Mouse (Mus musculus) embryonic facial prominence, embryonic 15.5 days (tissue): ENCODE measurements around the gene Zfp850. TPM values are rescaled to one million over a fixed set of nuclear protein-coding genes. Genes with fewer than 3 reads are reported as not detected.
A peak's percentile ranks its signal among the peaks of the same experiment; 100 is the strongest.

Experiments used
- ATAC-seq: fragments of 200-750 bp; cut with Nextera tagmentation; 2 replicates; pipeline ENCODE4 v1.8.0; 2017; ENCODE audit warnings: low read depth, moderate TSS enrichment; ENCODE audit not compliant: insufficient number of reproducible peaks, low FRiP score, low TSS enrichment
- H3K27ac ChIP-seq: fragments of 300-500 bp; sonication (generic); replicated peaks from 2 replicates; pipeline ENCODE4 v1.5.1; 2015; ENCODE audit warnings: mild to moderate bottlenecking, inconsistent platforms
- H3K27me3 ChIP-seq: fragments of 300-500 bp; sonication (generic); 2 replicates; pipeline ENCODE4 v1.6.1; 2015; ENCODE audit warnings: inconsistent platforms
- H3K36me3 ChIP-seq: fragments of 300-500 bp; sonication (generic); 2 replicates; pipeline ENCODE4 v1.6.1; 2015; ENCODE audit warnings: mild to moderate bottlenecking, inconsistent platforms
- H3K4me1 ChIP-seq: fragments of 300-500 bp; sonication (generic); 2 replicates; pipeline ENCODE4 v1.6.1; 2015; ENCODE audit warnings: inconsistent platforms
- H3K4me2 ChIP-seq: fragments of 300-500 bp; sonication (generic); replicated peaks from 2 replicates; pipeline ENCODE4 v1.6.1; 2015; ENCODE audit warnings: mild to moderate bottlenecking, inconsistent platforms
- H3K4me3 ChIP-seq: fragments of 300-500 bp; sonication (generic); replicated peaks from 2 replicates; pipeline ENCODE4 v1.5.1; 2015; ENCODE audit warnings: mild to moderate bottlenecking, inconsistent platforms
- H3K9ac ChIP-seq: fragments of 300-500 bp; sonication (generic); 2 replicates; pipeline ENCODE4 v1.6.1; 2015; ENCODE audit warnings: inconsistent platforms
- H3K9me3 ChIP-seq: fragments of 300-500 bp; sonication (generic); replicated peaks from 2 replicates; pipeline ENCODE4 v1.6.1; 2016; ENCODE audit warnings: inconsistent platforms
- WGBS: fragments of 180-500 bp; shearing (Covaris S2); methylation state at CpG from one replicate; pipeline ENCODE4 v1.1.7; 2015; 5-methylcytosine and 5-hydroxymethylcytosine counted together
- polyA plus RNA-seq: library from polyadenylated mRNA; unstranded; fragments of >200 nt; fragmentation: Nextera tagmentation; extraction: Ambion mirVana; gene quantifications from 2 replicates; pipeline ENCODE4 v1.2.1, GENCODE M21; 2015

The Zfp850 gene
- 3.3 and 3.4 TPM in 2 replicates for polyA plus RNA-seq

DNA sequence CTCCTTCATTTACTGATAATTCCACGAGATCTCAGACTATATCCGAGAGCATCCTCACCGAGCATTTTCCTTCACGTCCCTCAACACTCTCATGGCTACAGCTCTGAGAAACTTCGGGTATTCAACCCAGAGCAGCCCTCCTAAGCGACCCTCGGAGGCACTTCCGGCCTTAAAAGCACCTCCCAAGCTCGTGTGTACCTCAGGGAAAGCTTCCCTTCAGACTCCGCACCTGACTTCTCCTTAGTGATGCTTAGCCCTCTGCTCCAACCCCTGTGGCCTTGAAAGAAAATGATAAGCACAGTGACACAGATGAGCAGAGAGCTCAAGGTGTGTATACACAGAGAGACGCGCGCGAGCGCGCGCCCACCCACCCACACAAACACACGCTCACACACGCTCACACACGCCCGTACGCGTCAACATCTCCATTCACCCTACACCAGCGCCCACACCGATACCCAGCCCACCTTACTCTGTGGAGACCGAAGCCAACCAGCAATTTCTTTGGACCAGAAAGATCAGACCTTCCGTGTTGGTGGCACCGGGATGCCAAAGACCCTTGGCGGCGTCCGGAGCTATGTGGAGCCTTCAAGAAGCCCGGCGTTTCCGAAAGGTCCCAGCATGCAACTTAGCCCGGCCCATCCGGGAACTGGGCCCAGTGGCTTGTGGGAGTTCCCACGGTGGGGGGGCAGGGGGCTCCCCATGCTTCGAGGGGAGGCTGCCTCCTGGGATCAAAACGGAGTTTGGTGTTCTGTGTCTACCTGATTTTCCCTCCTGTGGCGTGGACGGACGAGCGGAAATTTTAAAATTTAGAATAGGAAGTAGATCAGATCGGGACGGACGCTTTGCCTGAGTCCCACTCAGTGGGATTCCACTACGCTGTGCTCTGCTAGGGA, at the start of gene Zfp850:
Zfp850 (minus strand) TSS at position 567 of the 896 bp plus-strand sequence.
- Histone ChIP-seq H3K9ac (peak within 1 kb of the TSS; percentile 42), H3K4me1 (peaks cover 11% of the 10 kb centered on the region), H3K36me3 (peaks cover 14% of the 10 kb centered on the region; the same call in 1 of the 2 replicates), H3K4me3 (peak within 1 kb of the TSS; percentile 61), H3K4me2 (peak within 1 kb of the TSS; percentile 89), H3K27me3 (no peaks in the 10 kb centered on the region), H3K9me3 (no peaks in the 10 kb centered on the region), H3K27ac (peak within 1 kb of the TSS; percentile 58; the same call in 1 of the 2 replicates)
- ATAC-seq = peak; percentile 88
- WGBS = under 1% methylated on average over 47 of the region's 47 CpGs

GRCm38 (mm10) chr7:28059972-28060371, 46.1 kb upstream of the Zfp850 start:
- WGBS = 85% methylated on average over 1 of the region's 1 CpGs
- Histone ChIP-seq H3K36me3 (no peaks in the 10 kb centered on the region), H3K4me1 (no peaks in the 10 kb centered on the region), H3K27ac (no peak overlapping the region), H3K27me3 (no peaks in the 10 kb centered on the region), H3K9ac (no peak overlapping the region), H3K4me3 (no peak overlapping the region), H3K9me3 (no peaks in the 10 kb centered on the region), H3K4me2 (no peak overlapping the region)
- no peak for ATAC-seq

DNA sequence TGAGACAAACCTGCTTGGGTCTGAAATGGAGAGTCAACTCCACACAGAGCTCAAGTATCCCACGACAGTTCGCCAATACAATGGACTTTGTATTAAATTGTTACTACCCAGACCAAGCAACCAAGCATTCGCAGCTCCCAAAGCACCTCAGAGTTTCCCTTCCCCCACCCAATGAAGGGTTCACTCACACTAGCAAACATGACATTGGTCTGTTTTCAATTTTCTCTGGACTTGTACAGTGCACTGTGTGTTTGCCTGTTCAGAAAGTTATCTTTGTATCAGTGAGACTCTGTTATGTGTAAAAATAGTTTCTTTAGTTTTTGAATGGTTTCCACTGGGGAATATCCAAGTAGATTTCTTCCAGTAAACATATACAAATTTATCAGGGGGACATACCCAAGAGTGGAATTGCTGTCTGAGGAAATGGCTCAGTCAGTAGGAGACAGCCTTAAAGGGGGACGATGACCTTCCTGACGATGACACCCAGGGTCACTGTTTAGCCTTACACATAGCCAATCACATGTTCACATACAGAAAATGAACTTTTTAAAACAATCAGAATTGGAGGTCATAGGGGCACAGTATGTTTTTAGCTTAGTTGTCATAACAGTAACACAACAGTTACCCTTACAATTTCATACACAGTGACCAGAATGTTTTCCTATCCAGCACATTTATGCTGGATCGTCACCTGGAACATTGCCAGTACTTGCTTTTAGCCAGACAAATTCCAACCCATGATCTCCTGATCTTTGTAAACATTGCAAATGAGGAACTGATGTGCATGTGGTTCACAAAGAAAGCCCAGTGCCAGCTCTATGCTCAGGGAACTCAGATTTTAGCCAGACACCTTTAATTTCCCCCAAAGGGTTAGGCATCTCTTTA, 39.4 kb upstream of the Zfp850 start:
- no peak overlapping the region for H3K9ac ChIP-seq
- no peaks in the 10 kb centered on the region for H3K9me3 ChIP-seq
- H3K4me2 ChIP-seq = no peak overlapping the region
- peaks cover 13% of the 10 kb centered on the region for H3K4me1 ChIP-seq
- no peaks in the 10 kb centered on the region for H3K27me3 ChIP-seq
- peak overlapping the region; percentile 31 for H3K27ac ChIP-seq
- H3K36me3 ChIP-seq = peaks cover 7% of the 10 kb centered on the region
- 63% methylated on average over 6 of the region's 6 CpGs for WGBS
- ATAC-seq = no peak
- H3K4me3 ChIP-seq = no peak overlapping the region

- Histone ChIP-seq H3K4me2 (peak overlapping the region; percentile 71), H3K4me1 (peaks cover 13% of the 10 kb centered on the region), H3K4me3 (peak overlapping the region; percentile 85), H3K27me3 (no peaks in the 10 kb centered on the region), H3K36me3 (peaks cover 34% of the 10 kb centered on the region), H3K9me3 (no peaks in the 10 kb centered on the region), H3K27ac (no peak overlapping the region), H3K9ac (0 out of 2 replicates have a peak overlapping the region, but pooled peaks have one; percentile 10)
- 58% methylated on average over 17 of the region's 17 CpGs for WGBS
- no peak for ATAC-seq
Observed at GRCm38 (mm10) chr7:28050584-28050983, 36.7 kb upstream of the Zfp850 start.

GRCm38 (mm10) chr7:28049476-28050409, 35.8 kb upstream of the Zfp850 start, which contains the start of gene Psmc4:
Gene Psmc4 (minus strand): TSS chr7:28050101.
- H3K27ac ChIP-seq = 0 out of 2 replicates have a peak within 1 kb of the TSS, but pooled peaks have one; percentile 58
- H3K9ac ChIP-seq = peak within 1 kb of the TSS; percentile 75
- no peaks in the 10 kb centered on the region for H3K9me3 ChIP-seq
- WGBS = under 1% methylated on average over 52 of the region's 52 CpGs
- H3K4me2 ChIP-seq = peak within 1 kb of the TSS; percentile 71
- peaks cover 13% of the 10 kb centered on the region for H3K4me1 ChIP-seq
- ATAC-seq = peak; percentile 97
- peaks cover 42% of the 10 kb centered on the region for H3K36me3 ChIP-seq
- H3K27me3 ChIP-seq = no peaks in the 10 kb centered on the region
- peak within 1 kb of the TSS; percentile 85 for H3K4me3 ChIP-seq

DNA sequence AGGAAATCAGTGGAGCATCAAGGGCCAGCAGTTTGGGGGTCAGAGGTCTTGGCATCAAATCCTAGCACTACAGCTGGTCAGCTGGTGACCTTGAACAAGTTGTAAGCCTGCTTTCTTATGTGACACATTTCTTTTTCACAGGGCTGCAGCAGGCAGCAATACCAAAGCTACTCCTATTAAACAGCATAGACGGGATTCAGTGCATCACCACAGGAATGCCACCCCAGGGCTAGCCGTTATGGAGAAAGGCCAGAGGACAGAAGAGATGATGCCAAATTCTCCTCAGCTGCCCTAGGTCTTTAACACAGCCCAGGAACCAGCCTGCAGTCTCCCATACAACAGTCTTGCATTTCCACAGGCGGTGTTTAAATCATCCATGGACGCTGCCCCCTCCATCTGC, 30.6 kb upstream of the Zfp850 start:
- no peak overlapping the region for H3K4me2 ChIP-seq
- H3K36me3 ChIP-seq = peaks cover 87% of the 10 kb centered on the region
- no peaks in the 10 kb centered on the region for H3K27me3 ChIP-seq
- peaks cover 9% of the 10 kb centered on the region for H3K4me1 ChIP-seq
- no peak for ATAC-seq
- no peak overlapping the region for H3K9ac ChIP-seq
- WGBS = 88% methylated on average over 4 of the region's 4 CpGs
- no peak overlapping the region for H3K27ac ChIP-seq
- H3K9me3 ChIP-seq = no peaks in the 10 kb centered on the region
- no peak overlapping the region for H3K4me3 ChIP-seq

DNA sequence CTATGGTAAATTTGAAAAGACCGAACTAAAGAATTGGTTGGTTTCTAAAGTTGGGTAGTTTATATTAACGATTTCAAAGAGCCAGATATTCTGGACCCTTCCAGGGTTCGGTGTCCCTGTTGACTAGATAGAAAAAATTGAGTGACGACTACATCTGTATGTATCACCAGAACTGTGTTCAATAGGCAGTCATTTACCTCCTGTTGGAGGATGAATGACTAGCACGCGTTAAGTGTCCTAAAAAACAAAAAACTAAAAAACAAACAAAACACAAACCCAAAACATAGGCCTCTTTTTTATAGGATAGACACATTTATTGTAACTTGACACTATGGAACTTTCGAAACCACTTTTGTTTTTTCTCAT, 513 bp upstream of the Zfp850 start:
- 18% methylated on average over 7 of the region's 7 CpGs for whole genome bisulfite sequencing
- peak overlapping the region; percentile 89 for H3K4me2 ChIP-seq
- ATAC-seq = no peak
- no peaks in the 10 kb centered on the region for H3K27me3 ChIP-seq
- peak overlapping the region; percentile 58; the same call in 1 of the 2 replicates for H3K27ac ChIP-seq
- H3K4me3 ChIP-seq = peak overlapping the region; percentile 61
- no peaks in the 10 kb centered on the region for H3K9me3 ChIP-seq
- H3K4me1 ChIP-seq = peaks cover 11% of the 10 kb centered on the region
- peaks cover 14% of the 10 kb centered on the region; the same call in 1 of the 2 replicates for H3K36me3 ChIP-seq
- H3K9ac ChIP-seq = peak overlapping the region; percentile 42

DNA sequence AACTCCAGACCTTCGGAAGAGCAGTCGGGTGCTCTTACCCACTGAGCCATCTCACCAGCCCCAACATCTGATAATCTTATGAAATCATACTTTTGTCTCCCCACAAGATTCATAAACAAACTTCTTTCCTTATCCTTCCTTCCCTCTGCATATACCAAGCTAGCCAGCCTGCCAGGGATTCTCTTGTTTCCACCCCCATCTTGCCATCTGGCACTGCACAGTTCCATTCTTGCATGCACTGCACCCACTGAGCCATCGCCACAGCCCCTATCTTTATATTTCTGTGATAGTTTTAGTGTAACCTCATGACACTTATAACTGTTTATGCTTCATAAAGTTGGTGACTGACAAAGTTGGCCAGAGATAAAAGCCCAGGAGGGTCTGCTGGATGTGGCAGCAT, 3.6 kb downstream of the Zfp850 start:
- Histone ChIP-seq H3K27ac (no peak overlapping the region), H3K9me3 (no peaks in the 10 kb centered on the region), H3K4me3 (no peak overlapping the region), H3K27me3 (no peaks in the 10 kb centered on the region), H3K36me3 (peaks cover 31% of the 10 kb centered on the region), H3K9ac (no peak overlapping the region), H3K4me2 (no peak overlapping the region), H3K4me1 (peaks cover 11% of the 10 kb centered on the region)
- ATAC-seq = no peak
- WGBS = 96% methylated on average over 3 of the region's 3 CpGs

DNA sequence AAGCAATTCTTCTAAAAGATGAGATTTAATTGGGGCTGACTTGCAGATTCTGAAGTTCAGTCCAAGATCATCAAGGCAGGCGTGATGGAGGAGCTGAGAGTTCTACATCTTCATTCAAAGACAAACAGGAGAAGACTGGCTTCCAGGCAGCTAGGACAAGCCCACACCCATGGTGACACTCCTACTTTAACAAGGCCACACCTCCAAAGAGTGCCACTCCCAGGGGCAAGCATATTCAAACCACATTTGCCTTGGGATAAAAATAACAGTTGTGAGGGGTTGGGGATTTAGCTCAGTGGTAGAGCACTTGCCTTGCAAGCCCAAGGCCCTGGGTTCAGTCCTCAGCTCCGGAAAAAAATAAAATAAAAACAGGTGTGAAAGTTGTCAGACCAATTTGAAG, 31.7 kb downstream of the Zfp850 start:
- H3K4me2 ChIP-seq = no peak overlapping the region
- H3K27me3 ChIP-seq = no peaks in the 10 kb centered on the region
- WGBS = 74% methylated on average over 2 of the region's 2 CpGs
- H3K9ac ChIP-seq = no peak overlapping the region
- no peak for ATAC-seq
- H3K36me3 ChIP-seq = peaks cover 11% of the 10 kb centered on the region
- H3K9me3 ChIP-seq = peaks cover 37% of the 10 kb centered on the region
- H3K27ac ChIP-seq = no peak overlapping the region
- no peak overlapping the region for H3K4me3 ChIP-seq
- H3K4me1 ChIP-seq = peaks cover 12% of the 10 kb centered on the region
